Mouse (Mus musculus) embryo, embryonic 9.5 days (tissue): Measurements from ENCODE around the gene Ehd2.
"Not testable (repeated sequence)": the region's sequence is repeated elsewhere in the genome, so short reads cannot be mapped to it uniquely, and the experiment has no call there.

Source experiments
- DNase-seq: peaks from one replicate; pipeline ENCODE4 v3.0.0-alpha.2; 2017; ENCODE audit errors: extremely low spot score

Gene Ehd2

DNA sequence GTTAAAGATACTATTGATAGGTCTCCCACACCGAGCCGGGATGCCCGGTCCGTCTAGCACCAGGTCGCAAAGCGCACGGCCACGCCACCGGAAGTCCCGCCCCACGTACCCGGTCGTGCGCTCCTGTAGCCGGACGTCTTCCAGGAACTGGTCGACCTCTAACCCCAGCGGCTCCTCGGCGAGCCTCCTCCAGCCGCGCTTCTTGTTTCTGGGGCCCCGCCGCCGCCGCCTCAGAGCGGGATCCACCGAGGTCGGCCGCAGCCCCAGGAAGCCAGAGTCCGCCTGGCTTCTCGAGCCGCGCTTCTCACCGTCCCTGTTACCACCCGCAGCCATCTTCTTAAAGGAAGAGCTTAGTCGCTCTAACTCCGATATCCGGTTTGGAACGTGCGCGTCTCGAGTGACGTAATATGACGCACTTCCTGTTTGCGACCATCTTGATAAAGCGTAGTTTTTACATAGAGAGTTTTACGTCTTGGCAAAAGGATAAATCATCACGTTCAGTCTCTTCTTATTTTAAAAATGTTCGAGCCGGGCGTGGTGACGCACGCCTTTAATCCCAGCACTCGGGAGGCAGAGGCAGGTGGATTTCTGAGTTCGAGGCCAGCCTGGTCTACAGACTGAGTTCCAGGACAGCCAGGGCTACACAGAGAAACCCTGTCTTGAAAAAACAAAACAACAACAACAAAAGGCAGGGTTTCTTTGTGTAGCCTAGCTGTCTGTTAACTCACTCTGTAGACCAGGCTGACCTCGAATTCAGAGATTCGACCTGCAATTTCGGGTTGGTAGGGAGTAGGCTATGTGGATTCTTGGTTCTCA is 21.4 kb downstream of the Ehd2 start, which contains the start of gene Nop53:
Gene Nop53, minus strand, starts transcription at position 354 of the 816 bp plus-strand sequence.
- peak; percentile 94 for DNase-seq

GRCm38 (mm10) chr7:15945211-15945610 is 22.2 kb downstream of the Ehd2 start:
- no peak for DNase-seq

DNA sequence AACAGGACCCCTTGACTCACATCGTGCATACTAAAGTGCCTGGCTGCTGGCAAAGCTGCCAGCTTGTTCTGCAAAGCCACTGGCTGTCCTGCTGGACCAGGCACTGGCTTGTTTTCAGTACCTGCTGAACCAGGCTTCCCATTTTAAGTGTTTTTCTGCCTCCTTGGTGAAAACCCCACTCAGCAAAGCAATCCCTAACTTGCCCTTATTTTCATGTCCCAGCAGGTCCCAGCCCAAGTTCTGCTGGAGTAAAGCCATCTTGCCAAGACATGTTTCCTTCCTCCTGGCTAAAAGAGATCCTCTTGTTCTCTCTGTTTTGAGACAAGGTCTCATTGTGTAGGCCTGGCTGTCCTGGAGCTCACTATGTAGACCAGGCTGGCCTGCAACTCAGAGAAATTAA is 23.1 kb downstream of the Ehd2 start:
- DNase-seq: no peak

DNA sequence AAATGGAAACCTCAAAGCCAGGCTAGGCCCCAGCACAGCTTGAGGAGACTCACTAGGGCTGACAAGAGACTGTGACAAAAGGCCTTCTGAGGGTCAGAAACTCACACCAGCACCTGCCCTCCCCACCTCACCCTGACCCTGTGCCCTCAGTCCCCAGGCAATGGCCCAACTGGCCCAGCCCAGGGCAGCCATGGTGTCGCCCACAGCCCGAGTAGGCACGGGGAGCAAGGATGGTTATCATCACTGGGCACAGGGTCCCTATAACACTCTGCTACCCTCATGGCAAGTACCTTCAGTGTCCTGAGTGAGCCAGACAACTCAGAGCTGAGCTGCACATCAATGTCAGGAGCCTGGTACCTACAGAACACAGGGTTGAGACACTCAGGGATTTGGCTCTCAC is 28.7 kb downstream of the Ehd2 start:
- no peak for DNase-seq

- no peak for DNase-seq
Observed at GRCm38 (mm10) chr7:15937491-15937890, 29.9 kb downstream of the Ehd2 start.

GRCm38 (mm10) chr7:15933437-15934359 is 33.7 kb downstream of the Ehd2 start:
- no peak for DNase-seq

DNA sequence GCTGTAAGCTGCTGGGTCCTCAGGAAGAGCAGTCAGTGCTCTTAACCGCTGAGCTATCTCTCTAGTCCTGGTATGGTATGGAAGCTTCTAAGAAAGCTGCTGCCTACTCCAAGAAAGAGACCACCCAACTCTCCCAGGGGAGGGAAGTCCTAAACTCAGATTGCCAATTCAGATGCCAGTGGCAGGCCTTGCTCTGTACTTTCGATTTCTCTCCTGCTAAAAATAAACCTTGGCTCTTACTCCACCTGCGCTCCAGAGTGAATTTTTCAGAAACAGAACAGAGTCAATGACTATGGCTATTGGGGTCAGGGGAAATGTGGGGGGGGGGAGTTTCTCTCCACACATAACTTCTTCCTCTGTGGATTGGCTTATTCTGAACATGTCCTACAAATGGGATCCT is 35.7 kb downstream of the Ehd2 start:
- no peak for DNase-seq

- DNase-seq: no peak
Observed at GRCm38 (mm10) chr7:15930543-15930942, 36.8 kb downstream of the Ehd2 start.

- no peak for DNase-seq
Observed at GRCm38 (mm10) chr7:15929910-15930309, 37.5 kb downstream of the Ehd2 start.

GRCm38 (mm10) chr7:15922220-15922773 is 45.1 kb downstream of the Ehd2 start, which contains the start of gene Selenow:
Gene Selenow, minus strand, starts transcription at chr7:15922402.
- peak; percentile 94 for DNase-seq

GRCm38 (mm10) chr7:15921796-15922195 is 45.6 kb downstream of the Ehd2 start:
- DNase-seq: peak; percentile 69

GRCm38 (mm10) chr7:15920645-15921190 is 46.6 kb downstream of the Ehd2 start:
- DNase-seq: no peak

- no peak for DNase-seq
Observed at GRCm38 (mm10) chr7:15919947-15920346, 47.4 kb downstream of the Ehd2 start.

- DNase-seq: no peak
Observed at GRCm38 (mm10) chr7:15918371-15918770, 49.0 kb downstream of the Ehd2 start.

- no peak for DNase-seq
Observed at GRCm38 (mm10) chr7:15916996-15917395, 50.4 kb downstream of the Ehd2 start.

DNA sequence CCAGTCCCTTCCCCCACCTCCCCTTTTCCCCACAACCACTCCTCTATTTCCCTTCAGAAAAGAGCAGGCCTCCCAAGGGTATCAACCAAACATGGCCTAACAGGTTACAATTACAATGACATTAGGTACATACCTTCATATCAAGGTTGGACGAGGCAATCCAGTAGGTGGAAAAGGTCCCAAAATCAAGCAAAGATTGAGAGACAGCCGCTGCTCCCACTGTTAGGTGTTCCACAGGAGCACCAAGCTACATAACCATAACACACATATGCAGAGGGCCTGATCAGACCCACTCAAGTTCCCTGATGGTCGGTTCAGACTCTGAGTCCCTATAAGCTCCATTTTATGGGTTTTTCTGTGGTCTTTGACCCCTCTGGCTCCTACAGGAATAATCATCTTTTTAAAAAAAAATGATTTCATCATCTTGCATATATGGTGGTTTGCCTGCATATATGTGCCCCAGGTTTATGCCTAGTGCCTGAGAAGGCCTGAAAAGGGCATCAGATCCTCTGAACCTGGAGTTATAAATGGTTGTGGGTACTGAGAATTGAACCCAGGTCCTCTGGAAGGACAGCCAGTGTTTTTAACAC is 51.1 kb downstream of the Ehd2 start:
- DNase-seq: no peak

- not testable (repeated sequence) for DNase-seq
Observed at GRCm38 (mm10) chr7:15915695-15916094, 51.7 kb downstream of the Ehd2 start.

DNA sequence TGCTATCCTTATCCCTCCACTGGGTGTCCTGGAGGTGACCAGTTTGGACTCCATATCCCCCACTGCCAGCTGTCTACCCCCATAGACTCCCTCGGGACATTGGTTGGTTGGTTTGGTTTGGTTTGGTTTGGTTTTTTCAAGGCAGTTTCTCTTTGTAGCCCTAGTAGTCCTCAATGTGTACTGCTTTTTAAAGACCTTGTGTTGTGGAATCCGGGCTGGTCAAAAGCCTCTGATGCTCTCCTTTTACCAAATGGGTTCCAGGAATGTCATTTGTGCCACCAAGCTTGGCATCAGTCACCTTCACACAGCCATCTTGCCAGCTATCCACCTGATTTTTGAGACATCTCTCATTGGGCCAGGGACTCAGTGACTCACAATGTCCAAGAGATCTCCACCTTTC is 52.6 kb downstream of the Ehd2 start:
- DNase-seq: no peak

DNA sequence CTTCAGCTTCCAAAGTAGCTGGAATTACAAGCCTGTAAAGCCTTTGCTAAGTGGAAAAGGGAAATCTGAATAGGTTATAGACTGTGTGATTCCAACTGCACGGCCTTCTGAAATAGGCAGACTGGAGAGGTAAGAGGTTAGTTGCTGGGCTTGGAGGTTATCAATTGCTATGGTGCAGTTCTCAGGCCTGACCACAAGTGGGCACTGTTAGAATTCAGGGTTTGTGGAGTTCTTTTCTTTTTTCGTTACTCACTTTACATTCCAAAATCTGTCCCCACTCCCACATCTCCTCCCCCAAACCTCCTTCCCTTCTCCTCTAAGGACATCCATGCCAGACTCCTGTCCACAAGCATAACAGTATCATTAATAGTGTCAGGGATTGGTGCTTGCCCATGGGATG is 53.1 kb downstream of the Ehd2 start:
- peak; percentile 43 for DNase-seq

DNA sequence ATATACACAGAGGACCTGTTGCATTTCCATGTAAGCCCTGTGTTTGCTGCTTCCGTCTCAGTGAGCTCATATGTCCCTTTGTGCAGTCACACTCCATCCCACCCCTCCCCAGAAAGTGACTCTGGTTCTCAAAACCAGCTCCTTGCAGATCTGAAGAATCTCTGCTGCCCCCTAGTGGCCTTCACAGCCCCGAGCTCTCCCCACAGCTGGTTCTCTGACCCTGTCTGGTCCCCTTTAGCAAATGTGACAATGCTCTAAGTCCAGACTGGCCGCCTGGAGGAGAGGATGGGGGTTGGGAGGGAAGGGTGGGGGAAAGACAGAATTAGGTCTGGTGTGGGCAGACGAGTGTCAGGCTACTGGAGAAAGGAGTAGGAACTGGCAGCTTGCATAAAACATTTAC is 55.2 kb downstream of the Ehd2 start:
- DNase-seq: peak; percentile 87

- no peak for DNase-seq
Observed at GRCm38 (mm10) chr7:15910521-15910920, 56.8 kb downstream of the Ehd2 start.
